Mouse (Mus musculus) adrenal gland, adult (tissue): ENCODE results near the gene Nup85.
"Not testable (repeated sequence)": the region's sequence is repeated elsewhere in the genome, so short reads cannot be mapped to it uniquely, and the experiment has no call there.

Experiments used
- DNase-seq, 2 experiments: peaks; one replicate each; pipeline ENCODE4 v3.0.0; 2022 to 2023; ENCODE audit warnings: low spot score in 1 of 2; ENCODE audit not compliant: inconsistent age in 2 of 2

The Nup85 gene

GRCm38 (mm10) chr11:115564064-115564809 lies at the start of gene Nup85:
Nup85 (plus strand) TSS chr11:115564434.
- DNase-seq, result peak; percentile 97 to 99

DNA sequence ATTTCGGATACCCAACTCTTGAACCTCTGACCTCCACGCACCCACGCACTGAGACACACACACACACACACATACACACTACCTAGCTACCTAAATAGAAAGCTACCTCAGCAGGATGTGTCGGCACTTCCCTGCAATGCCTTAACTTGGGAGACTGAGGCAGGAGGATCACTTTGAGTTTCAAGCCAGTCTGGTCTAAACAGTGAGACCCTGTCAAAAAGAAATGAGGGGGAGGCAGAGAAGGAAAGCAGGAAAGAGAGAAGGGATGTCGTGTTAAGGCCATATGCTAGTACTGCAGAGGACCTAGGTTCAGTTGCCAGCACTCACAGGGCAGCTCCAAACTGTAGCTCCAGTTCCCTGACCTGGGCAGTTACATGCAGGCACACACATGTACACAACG lies 49.2 kb upstream of the Nup85 start:
- DNase-seq, result no peak

DNA sequence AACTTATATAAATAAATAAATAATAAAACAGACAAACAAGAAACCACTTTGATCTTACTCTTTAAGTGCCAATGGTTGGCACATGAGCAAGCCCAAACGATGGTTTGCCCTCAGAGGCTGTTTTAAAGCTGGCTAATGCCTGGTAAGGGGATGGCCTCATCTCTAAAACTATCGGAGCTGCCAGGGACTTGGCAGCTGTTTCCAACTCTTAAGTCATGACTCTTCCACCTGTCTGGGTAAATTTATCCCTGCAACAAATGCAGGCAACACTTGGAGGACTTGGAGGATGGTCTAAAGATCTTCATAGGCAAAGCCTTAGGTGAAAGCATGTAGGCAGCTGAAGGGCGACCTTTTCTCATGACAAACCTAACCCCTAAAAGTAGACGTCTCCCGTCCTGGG lies 47.3 kb upstream of the Nup85 start:
- DNase-seq, result no peak

GRCm38 (mm10) chr11:115518693-115519092 lies 45.5 kb upstream of the Nup85 start:
- no peak for DNase-seq

DNA sequence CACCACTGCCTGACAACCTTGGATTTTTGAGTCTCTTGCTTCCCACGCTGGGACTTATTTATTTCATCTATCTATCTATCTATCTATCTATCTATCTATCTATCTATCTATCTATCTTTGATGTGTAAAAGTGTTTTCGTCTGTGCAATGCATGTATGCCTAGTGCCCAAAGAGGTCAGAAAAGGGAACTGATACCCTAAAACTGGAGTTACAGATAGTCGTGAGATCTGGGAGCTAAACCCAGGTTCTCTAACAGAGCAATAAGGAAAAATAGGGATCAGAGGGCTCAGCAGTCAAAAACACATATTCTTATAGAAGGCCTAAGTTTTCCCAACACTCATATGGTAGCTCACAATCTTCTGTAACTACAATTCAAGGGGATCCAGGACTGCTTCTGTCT lies 44.7 kb upstream of the Nup85 start:
- DNase-seq, result no peak

GRCm38 (mm10) chr11:115520218-115520617 lies 44.0 kb upstream of the Nup85 start:
- no peak for DNase-seq

GRCm38 (mm10) chr11:115521080-115521479 lies 43.2 kb upstream of the Nup85 start:
- DNase-seq, result no peak

GRCm38 (mm10) chr11:115522238-115522637 lies 42.0 kb upstream of the Nup85 start:
- no peak for DNase-seq

- DNase-seq, result no peak
These were observed 41.5 kb upstream of the Nup85 start for GRCm38 (mm10) chr11:115522703-115523102.

GRCm38 (mm10) chr11:115526446-115526845 lies 37.8 kb upstream of the Nup85 start:
- DNase-seq, result not testable (repeated sequence)

DNA sequence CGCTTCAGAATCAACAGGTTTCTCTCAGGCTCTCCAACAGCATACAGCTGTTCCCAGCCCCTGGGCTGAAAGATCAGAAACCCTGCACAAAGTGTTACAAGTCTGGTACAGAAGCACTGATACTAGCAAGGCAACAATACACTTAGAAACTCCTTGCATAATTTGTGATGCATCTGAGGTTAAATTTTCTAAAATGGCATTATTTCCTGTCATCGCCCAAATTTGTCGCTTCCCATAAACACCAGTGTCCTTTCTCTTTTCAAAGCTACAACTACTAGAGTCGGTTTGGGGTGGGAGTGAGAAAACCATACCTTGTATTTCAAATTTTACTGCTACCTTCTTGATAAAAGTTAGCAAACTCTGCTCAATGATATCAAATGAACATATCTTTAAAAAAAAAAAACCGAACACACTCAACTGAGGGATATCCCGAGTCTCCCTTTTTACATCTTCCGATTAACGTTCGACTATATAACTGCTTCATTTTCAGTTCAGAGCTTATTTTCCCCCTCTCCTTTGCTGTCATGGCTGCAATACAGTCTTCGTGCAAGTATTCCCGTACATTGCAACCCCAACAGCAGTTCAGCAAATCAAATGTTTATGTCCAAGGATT lies 29.4 kb upstream of the Nup85 start:
- no peak for DNase-seq

DNA sequence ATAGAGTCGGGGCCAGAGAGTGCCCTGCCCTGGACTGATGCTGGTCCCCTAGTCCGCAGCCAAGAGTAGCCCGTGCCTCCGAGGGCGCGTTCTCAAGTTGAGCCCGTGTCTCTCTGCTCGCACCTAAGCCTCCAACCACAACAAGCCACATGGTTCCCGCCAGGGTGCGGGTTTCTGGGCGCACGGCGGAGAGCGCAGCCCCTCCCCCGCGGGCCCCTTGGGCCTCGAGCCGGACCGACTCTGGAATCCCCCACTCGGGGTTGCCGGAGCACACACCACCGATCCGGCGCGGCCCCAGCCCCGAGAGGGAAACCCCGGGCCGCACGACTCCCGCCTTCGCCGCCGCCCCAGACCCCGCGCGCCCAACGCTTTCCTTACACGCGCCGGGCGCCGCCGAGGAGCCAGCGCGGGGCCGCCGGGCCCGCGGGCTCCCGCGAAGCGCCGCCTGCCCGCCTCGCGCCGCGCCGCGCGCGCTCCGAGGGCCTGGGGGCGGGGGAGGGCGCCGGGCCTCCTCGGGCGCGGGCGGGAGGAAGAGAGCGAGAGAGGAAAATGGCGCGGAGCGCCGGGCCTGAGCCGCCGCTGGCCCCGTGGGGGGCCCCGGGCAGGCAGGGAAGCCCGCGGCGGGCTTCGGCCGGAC lies 28.7 kb upstream of the Nup85 start:
- DNase-seq, result peak; percentile 76 to 87

- peak; percentile 99 to 100 for DNase-seq
These were observed 28.1 kb upstream of the Nup85 start, which contains the start of gene Sumo2 for GRCm38 (mm10) chr11:115536038-115536681. Sumo2 (minus strand) TSS chr11:115536276.

- no peak for DNase-seq
These were observed 27.2 kb upstream of the Nup85 start for GRCm38 (mm10) chr11:115536856-115537568.

DNA sequence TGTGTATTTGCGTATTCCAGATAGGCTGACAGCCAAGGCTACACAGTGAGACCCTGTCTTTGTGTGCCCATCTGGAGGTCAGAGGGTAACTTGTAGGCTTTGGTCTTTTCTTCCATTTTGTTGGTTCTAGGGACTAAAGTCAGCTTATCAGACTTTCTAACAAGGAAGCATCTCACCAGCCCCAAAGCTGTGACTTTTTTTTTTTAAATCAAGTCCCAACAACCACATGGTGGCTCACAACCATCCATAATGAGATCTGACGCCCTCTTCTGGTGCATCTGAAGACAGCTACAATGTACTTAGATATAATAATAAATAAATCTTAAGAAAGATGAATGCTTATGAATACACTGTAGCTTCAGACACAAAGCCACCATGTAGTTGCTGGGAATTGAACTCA lies 26.2 kb upstream of the Nup85 start:
- no peak for DNase-seq

GRCm38 (mm10) chr11:115543571-115543970 lies 20.7 kb upstream of the Nup85 start:
- DNase-seq, result peak in 1 of 2 experiments; percentile 46

GRCm38 (mm10) chr11:115552783-115553182 lies 11.5 kb upstream of the Nup85 start:
- DNase-seq, result peak in 1 of 2 experiments; percentile 62

GRCm38 (mm10) chr11:115555717-115556116 lies 8.5 kb upstream of the Nup85 start:
- DNase-seq, result no peak

- no peak for DNase-seq
These were observed 828 bp upstream of the Nup85 start for GRCm38 (mm10) chr11:115563406-115563805.

DNA sequence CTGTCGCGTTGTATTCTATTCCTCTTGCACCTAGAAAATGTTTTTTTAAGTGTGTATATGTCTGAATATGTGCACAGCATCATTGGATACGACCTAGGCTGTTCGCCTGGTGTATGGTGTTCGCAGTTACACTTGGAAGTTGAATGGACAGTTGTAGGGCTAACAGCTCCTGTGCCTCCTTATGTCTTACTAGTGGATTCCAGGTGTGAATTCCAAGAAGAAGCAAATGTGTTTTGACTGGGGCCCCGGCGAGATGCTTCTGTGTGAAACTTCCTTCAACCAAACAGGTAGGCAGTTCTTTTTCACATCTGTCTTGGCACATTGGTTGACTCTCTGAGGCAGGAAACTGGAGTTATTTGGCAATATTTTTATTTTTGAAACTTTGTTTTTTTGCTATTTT lies 727 bp downstream of the Nup85 start:
- no peak for DNase-seq

DNA sequence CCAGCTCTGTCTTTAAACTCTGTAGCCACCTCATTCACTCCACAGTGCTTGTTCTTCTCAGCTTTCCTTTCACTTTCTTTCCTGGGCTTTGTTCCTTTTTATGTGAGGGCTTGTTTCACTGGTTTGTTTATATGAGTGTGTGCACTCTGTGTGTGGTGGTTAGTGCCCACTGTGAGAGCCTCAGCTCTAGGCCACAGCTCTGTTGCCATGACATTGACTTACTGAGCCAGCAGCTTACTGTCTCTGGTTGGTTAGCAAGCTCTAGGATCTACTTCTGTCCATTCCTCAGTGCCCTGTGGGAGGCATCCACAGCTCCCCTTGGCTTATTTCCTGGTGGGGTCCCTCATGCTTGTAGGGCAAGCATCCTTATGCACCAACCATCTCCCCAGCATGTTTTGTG lies 14.8 kb downstream of the Nup85 start:
- no peak for DNase-seq
